Mouse (Mus musculus): ENCODE measurements at regions not wholly inside any gene's neighbourhood (a gene's known extent, or its start where the extent isn't known, plus 50 kb on each side); places are given as distances from the start of the nearest gene placed in this dataset.

DNA sequence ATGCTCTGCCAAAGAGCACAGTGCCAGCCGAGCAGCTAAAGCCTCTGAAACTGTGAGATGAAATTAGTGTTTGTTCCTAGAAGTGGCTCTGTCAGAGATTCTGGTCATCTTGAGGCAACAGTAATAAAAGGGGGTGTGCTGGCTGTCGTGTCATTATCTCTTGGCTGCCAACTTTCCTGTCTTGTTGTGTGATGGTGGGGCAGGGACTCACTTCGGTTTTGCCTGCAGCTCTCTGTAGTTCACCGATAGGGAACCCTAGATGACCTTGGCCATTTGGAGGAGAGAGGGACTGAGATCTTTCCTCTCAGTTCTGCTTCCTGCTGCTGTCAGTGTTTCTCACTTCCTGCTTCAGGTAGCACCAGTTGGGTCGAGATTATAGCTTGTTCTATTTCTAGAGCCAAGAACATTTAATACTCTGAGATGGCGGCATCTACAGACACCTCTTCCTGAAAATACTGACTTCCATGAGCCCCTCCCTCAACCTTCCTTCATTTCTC lies 159.8 kb upstream of the Kbtbd8 start:
- no peak for DNase-seq

GRCm38 (mm10) chr6:94954580-94954979 lies 162.5 kb upstream of the Kbtbd8 start:
- DNase-seq: no peak

- DNase-seq: no peak
Measured at GRCm38 (mm10) chr6:94953658-94954057, 163.4 kb upstream of the Kbtbd8 start.

GRCm38 (mm10) chr6:94951971-94952768 lies 164.9 kb upstream of the Kbtbd8 start:
- DNase-seq: no peak

DNA sequence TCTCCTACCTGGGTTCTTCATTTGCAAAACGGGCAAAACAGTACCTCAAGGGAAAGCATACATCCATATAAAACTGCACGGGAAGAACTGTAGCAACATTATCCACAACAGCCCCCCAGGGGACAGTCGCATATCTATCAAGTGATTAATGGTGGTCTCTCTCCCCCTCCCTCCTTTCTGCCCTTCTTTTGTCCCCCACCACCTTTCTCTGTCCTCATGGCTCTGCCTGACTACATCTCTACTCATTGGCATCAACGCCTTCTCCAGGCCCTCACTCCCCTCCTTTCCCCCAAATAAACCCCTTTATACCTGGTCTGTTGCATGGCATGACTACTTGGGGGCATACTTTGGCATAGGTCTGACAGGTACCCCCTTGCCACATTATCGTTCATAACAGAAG lies 166.1 kb upstream of the Kbtbd8 start:
- DNase-seq: no peak

DNA sequence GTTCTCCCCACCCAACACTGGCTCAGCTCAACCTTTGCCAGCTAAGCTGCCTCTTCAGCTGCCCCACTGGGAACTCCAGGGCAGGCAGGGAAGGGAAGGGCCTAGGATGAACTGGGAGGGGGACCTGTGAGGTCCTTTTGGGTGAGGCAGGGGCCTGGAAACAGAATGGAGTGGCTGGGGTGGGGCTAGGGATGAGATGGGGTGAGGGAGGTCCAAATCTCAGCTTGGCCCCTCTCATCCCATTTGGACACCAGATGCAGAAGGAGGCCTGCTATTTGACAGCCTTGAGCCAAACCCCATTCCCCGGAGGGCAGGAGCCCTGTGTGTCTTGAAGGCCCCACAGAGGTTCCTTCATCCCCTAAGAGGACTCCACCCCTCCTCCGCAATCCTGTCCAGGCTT lies 166.7 kb upstream of the Kbtbd8 start:
- DNase-seq: no peak

DNA sequence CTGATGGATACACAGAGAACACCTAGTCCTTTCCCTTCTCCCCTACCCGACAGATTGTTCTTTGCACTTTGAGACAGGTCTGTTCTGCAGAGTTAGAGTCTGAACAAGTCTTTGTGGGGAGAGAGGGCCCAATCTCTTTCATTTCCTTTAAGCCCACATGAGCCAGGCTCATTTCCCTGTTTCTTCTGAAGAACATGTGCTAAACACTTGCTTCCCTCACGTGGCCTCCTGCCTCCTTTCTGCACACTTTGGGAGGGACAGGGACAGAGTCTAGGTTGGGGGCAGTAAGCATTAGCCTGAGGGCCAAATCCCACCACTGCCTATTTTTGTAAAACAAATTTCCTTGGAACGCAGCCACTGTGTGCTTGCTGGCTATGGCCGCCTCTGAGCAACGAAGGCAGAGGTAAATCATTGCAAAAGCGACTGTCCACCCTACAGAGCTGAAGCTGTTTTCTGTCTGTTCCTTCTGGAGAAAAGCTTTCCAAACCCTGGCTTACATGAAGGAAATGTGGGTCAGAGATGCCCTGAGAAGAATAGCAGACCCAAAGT lies 170.6 kb upstream of the Kbtbd8 start:
- DNase-seq: no peak

DNA sequence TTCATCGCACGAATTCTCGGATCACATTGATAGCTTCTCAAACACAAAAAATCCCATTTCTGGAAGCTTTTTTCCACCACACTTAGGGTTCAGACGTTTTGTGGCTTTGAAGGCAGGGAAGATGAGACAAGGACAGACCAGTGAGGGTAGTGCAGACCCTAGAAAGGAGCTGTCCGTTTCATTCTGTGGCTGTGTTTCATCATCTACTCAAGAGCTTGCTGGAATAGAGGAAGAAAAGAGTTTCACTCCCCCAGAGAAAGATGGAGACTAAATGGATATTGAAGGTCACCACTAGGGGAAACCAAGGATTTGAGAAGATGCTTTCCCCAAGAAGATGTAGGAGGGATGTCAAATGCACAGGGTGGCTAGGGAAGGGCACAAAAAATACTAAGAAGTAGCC lies 171.3 kb upstream of the Kbtbd8 start:
- DNase-seq: no peak

DNA sequence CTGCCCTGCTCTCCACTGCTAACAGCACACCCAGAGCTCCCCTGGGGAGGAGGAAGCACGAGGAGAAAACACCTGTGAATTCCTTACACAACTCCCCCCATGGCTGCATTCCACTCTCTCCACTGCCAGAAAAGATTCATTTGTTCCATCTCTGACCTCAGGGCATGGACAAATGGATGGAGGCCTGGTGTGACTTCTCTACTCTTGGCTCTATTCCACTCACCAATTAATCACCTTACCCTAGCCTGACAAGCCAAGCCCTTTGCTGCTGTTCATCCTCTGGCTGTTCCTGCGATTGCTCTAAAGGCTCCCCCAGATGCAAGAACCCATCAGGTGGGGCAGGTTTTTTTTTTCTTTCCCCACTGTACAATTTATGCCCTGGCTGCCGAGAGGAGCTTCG lies 172.8 kb upstream of the Kbtbd8 start:
- no peak for DNase-seq

DNA sequence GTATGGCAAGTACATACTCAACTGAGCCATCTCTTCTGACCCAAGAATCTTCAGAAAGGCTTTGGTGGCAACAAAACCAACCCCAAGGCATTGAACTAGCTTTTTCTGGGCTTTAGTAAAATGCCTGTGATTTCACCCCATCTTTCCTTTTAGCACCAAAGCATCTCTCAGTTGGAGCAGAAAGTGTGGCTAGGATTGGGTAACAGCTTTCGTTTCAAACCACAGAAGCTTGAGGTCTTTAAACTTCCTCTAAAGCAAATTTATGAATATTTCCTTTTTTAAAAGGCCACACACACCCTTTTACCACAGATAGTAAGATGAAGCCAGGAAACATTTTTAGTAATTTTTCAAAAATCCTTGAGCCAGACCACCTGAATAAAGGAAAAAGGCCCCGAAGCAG lies 178.1 kb upstream of the Kbtbd8 start:
- DNase-seq: no peak

- DNase-seq: no peak
Measured at GRCm38 (mm10) chr6:94936206-94936605, 180.8 kb upstream of the Kbtbd8 start.

DNA sequence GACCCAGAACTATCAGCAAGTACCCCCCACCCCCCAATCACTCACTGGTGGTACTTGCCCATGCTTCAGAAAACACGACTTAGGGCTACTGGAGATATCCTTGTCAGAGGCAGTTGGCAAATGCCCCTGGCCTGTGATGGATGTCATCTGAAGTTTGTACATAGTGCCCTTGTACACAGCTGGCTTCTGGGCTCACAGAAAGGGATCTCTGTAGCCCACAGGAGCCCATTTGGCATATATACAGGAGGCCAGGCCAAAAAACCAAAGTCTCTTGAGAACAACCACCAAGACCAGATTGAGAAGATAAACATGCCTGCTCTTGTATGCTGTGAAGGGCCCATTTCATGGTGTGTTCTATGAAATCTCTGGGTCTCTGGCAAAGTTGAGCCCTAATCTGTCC lies 181.3 kb upstream of the Kbtbd8 start:
- no peak for DNase-seq

DNA sequence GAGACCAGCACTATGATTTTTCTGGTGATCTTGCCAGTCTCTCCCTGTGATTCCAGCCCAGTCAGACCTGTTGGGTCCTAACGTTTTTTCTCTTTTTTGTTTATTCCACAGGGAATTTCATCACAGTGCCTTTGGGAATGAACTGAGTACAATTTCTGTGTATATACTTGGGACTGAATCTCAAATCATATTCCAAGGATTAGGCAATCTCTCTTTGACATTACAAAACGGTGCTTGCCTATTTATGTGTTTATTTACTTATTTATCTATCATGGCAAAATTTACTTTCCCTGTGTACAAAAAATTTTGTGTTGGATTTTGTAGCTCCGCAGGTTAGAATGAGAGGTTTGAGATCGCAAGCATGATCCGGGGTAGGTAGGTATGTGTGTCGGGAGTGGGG lies 189.2 kb upstream of the Kbtbd8 start:
- DNase-seq: no peak

DNA sequence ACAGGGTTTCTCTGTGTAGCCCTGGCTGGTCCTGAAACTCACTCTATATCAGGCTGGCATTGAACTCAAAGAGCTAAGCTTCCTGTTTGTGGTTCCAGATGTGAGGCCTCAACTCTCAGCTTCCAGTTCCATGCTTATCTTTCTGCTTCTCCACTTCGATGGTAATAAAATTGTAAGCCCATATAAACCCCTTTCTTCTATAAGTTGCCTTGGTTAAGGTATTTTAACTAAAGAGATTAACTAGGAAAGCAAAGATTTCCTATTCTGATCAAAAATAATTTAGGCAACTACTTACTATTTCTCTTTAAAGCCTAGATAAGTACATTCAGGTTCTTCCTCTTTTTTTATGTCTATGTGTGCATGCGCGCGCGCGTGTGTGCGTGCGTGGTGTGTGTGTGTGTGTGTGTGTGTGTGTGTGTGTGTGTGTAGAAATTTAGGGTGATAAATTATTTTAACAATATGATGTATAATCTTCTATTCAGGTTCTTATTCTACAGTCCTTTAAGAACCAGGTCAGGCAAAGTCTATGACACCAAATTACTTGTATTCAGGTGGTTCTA lies 190.3 kb upstream of the Kbtbd8 start:
- DNase-seq: no peak

DNA sequence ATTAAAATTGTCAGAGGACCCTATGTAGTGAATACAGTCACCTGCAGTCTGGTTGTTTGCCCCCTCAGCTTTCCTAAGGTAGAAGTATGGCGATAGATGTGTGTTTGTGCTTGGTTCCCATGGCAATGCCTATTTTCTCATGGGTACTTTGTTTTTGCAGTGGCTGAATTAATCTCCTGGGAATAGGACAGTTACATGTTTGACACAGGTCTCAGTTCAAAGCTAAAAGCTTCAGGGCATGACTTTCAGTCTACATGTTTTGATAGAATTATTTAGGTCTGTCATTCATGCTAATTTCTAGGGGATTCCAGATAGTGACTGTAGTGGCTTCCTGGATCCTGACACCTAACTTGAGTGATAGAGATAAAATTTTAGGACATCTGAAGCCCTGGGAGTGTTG lies 191.6 kb upstream of the Kbtbd8 start:
- DNase-seq: no peak

DNA sequence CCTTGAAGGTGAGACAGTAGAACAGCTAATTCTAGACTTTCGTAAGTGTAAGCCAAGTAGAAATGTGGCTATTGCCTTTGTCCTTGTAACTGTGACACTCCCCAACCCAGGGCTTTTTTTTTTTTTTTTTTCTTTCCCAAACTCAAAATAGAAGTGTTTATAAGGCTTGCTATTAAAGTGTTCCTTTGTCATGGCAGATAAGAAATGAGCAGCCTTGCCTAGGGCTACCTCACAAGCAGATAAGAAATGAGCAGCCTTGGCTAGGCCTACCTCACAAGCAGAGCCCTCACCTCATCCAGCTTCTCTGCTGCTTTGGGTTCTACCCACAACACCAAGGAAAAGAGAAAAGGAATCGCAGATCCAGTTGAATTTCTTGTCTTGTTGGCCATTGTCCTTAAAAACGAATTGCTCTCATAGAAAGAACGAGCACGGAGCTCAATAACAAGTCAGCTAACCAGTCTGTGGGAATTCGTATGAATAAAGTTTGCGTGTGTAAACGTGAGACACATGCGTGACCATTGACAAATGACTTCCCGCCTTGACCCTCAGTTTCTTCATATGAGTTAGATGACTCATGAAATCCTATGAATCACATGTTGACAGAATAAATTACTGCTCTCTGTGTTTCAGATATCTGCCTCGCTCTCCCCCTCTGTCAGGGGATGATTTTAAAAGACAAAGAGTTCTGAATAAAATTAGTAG lies 192.6 kb upstream of the Kbtbd8 start:
- DNase-seq: no peak

GRCm38 (mm10) chr6:94921741-94922140 lies 195.3 kb upstream of the Kbtbd8 start:
- no peak for DNase-seq

- DNase-seq: no peak
Measured at GRCm38 (mm10) chr6:94920770-94921169, 196.3 kb upstream of the Kbtbd8 start.

- DNase-seq: no peak
Measured at GRCm38 (mm10) chr6:94919194-94919743, 197.8 kb upstream of the Kbtbd8 start.

DNA sequence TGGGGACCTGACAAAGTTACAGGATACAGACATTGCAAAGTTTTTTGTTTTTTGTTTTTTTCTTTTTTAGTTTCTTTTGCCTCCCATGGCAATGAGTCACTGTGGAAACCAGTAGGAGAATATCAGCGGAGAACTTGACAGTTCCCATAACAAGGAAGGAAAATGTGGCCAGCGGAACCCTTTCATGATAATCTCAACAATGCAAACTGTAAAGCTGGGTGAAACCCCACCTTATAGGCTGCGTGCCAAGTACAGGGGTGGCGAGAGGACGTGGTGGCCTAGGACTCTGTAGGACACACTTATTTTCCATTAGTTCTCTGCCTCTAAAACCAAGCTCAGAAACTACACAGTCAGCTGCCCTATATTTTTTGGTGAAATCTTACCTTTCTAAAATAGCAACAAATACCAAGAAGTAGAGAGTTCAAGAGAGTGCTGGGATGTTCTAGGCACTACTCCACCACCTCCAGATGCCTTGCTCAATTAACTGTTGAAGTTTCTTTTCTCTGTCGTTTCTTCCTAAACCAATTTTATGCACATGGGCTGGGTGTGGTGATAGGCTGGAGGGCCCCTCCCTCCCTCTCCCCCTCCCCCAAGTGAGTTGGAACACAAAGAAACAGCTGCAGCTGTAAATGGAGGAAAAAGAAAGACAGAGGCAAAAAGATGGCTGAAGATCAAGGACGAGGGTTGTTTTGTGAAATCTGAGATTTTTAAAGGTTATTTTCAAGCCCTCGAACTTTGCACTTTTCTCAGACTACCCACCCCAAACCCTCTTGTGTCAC lies 201.0 kb upstream of the Kbtbd8 start:
- DNase-seq: no peak

DNA sequence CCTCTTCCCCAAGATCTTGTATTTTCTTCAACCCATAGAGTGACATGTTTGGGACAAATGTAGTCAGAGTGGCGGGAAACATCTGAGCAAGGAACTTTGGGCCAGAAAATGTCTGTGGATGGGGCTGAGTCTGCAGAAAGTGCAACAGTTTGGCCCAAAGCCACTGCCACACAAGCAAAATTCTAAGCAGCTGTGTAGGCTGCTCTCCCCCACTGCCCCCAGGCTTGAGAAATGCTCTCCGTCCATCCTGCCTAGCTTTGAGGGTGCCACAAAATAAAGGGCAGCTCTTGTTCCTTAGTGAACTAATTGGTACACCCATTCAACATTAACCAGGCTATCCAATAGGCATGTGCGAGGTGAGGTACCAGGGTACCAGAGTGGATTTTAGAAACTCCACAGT lies 205.2 kb upstream of the Kbtbd8 start:
- DNase-seq: no peak

- no peak for DNase-seq
Measured at GRCm38 (mm10) chr6:94911374-94911773, 205.7 kb upstream of the Kbtbd8 start.

DNA sequence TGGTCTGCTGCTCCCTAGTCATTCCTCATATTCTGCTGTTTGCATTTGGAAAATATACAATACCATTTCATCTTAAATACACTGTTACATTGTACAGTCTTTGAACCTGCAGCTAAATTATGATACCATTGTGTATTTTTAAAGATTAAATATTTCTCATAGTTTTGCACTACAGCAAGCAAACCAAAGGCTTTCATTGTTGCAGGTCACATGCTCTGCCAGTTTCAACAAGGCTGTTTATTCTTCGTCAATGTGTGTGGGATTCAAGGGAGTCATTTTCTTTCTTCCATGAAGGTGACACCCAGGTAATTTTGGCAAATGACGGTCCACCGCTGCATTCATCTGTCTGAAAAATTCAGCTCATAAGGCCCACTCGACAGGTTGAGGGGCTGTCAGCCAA lies 200.9 kb upstream of the Lrig1 start:
- DNase-seq: no peak

All from layer of hippocampus, adult 9-11 months (tissue).